Comparison of ENCODE assay signal across 8 mouse cellular contexts in the genomic region with DNA sequence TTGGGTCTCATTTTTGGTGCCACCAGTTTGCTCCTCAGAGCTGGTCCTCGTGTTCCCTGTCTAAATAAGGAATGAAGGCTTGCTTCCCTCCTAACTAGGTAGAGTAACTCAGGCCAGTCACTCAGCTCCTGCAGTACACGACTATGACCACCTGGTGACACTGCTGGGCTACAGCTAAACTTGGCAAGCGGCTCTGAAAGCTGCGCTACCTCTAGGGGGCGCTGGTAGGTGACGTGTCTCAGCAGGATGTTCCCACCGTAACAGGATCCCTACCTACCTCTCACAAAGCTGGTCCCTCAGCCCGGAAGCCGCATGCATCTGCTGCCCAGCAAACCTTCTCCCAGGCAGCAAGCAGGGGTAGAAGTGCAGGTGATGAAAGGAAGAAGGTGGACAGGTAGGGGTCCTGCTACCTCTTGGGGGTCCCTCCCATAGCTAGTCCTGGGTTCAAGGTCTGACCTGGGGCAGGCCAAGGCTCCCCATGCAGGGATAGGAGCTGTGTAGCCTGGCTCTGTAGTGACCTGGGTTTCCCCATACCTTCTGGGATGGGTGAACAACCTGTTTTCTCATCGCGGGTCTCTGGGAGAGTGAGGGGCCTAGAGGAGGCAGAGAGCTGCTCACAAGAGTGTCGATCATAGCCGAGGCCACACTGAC. TPM values are rescaled to one million over a fixed set of nuclear protein-coding genes. Genes with fewer than 3 reads are reported as not detected.
DNase-seq lines count a peak whose midpoint lies in the region; ATAC-seq and TF ChIP-seq lines count a peak whose summit lies in the region.

No protein-coding gene starts in this region.

- WGBS in lung, embryonic 14.5 days: 27% methylated on average over 13 of the region's 13 CpGs

- no peak overlapping the region for H3K4me3 ChIP-seq in MEL (ENCODE audit: control insufficient read depth in 1 of 2, insufficient read depth in 1 of 2, low read depth in 2 of 2, low read length in 2 of 2)
- no peak overlapping the region for H3K4me3 ChIP-seq in layer of hippocampus, adult 2 months
- no peak overlapping the region for H3K4me3 ChIP-seq in lung, embryonic 14.5 days (ENCODE audit: low read depth, low read length)

- no peak overlapping the region for H3K27ac ChIP-seq in MEL (ENCODE audit: control insufficient read depth, low read depth, low read length)
- no peak overlapping the region for H3K27ac ChIP-seq in layer of hippocampus, adult 2 months
- no peak overlapping the region for H3K27ac ChIP-seq in lung, embryonic 14.5 days (ENCODE audit: low read depth)

- H3K4me1 ChIP-seq in MEL (ENCODE audit: control insufficient read depth in 1 of 2, insufficient read depth in 2 of 2, low read length in 2 of 2): no peaks in the 10 kb centered on the region
- no peaks in the 10 kb centered on the region for H3K4me1 ChIP-seq in lung, embryonic 14.5 days (ENCODE audit: insufficient read depth)

- no peaks in the 10 kb centered on the region; a peak in 1 of 4 replicates for H3K27me3 ChIP-seq in MEL (ENCODE audit: control insufficient read depth in 1 of 2, insufficient read depth in 2 of 2, low read length in 2 of 2)
- no peaks in the 10 kb centered on the region for H3K27me3 ChIP-seq in lung, embryonic 14.5 days (ENCODE audit: insufficient read depth, low read length)

- peak; percentile 98 for TF ChIP-seq RAD21 in MEL (IDR thresholded peaks at IDR 0.05; ENCODE audit: low read depth, low read length)

- DNase-seq in MEL (ENCODE audit: low read depth, low spot score): peak; percentile 94
- peak; percentile 70 for DNase-seq in cerebellum, adult 11-12 months
- peak; percentile 93 for DNase-seq in forelimb bud, embryonic 11.5 days (ENCODE audit: low read depth, low spot score)
- peak; percentile 94 for DNase-seq in heart, postnatal 4 days
- peak; percentile 79 to 91 for DNase-seq in layer of hippocampus, adult 2 months (ENCODE audit: low spot score in 2 of 2)
- DNase-seq in lung, embryonic 14.5 days: peak; percentile 96
- DNase-seq in ovary, postnatal 14 days (ENCODE audit: low spot score): peak; percentile 86
- DNase-seq in thymus, postnatal 0 days (ENCODE audit: low spot score): peak; percentile 94

- TF ChIP-seq CTCF in MEL (IDR thresholded peaks at IDR 0.05 in 2 of 3, conservative IDR thresholded peaks at IDR 0.05 in 1 of 3; ENCODE audit: control insufficient read depth in 1 of 3, insufficient read depth in 1 of 3, low read depth in 2 of 3, low read length in 3 of 3, poor library complexity in 1 of 3, severe bottlenecking in 1 of 3): peak in 2 of 3 experiments; percentile 100
- TF ChIP-seq CTCF in layer of hippocampus, adult 2 months (conservative IDR thresholded peaks at IDR 0.05): peak; percentile 100
- TF ChIP-seq CTCF in lung, embryonic 14.5 days (IDR thresholded peaks at IDR 0.05; ENCODE audit: low read depth): peak; percentile 100

- H3K9ac ChIP-seq in MEL (ENCODE audit: control insufficient read depth, low read depth, low read length, poor library complexity, severe bottlenecking): no peak overlapping the region
- no peak overlapping the region for H3K9ac ChIP-seq in lung, embryonic 14.5 days

- peak; percentile 61; the same call in 1 of the 2 replicates for ATAC-seq in lung, embryonic 14.5 days (ENCODE audit: insufficient read depth)

- H3K4me2 ChIP-seq in lung, embryonic 14.5 days: no peak overlapping the region

- H3K9me3 ChIP-seq in MEL (replicated peaks; ENCODE audit: insufficient read depth, low read length): no peaks in the 10 kb centered on the region
- no peaks in the 10 kb centered on the region for H3K9me3 ChIP-seq in lung, embryonic 14.5 days (ENCODE audit: low read depth, low read length)

- H3K36me3 ChIP-seq in MEL (ENCODE audit: control insufficient read depth in 1 of 2, insufficient read depth in 2 of 2, low read length in 2 of 2): no peaks in the 10 kb centered on the region
- 0 out of 2 replicates have a peak, but pooled peaks cover 3% of the 10 kb centered on the region for H3K36me3 ChIP-seq in lung, embryonic 14.5 days (ENCODE audit: insufficient read depth)

- no peak for TF ChIP-seq POLR2A in MEL (IDR thresholded peaks at IDR 0.05; ENCODE audit: control insufficient read depth in 1 of 2, insufficient read depth in 1 of 2, low read depth in 1 of 2, low read length in 2 of 2, poor library complexity in 1 of 2)

- no peaks in the 10 kb centered on the region for H3K79me2 ChIP-seq in MEL (ENCODE audit: control insufficient read depth, insufficient read depth, low read length, poor library complexity)

- TF ChIP-seq EP300 in MEL (IDR thresholded peaks at IDR 0.05; ENCODE audit: low read depth in 1 of 2, low read length in 2 of 2): no peak

TF ChIP-seq in MEL, 35 proteins besides CTCF, POLR2A, EP300 and RAD21 (continues in another document):
- TF ChIP-seq MEF2A (IDR thresholded peaks at IDR 0.05; ENCODE audit: extremely low read depth, insufficient replicate concordance, low read depth, low read length, poor library complexity, severe bottlenecking): no peak
- TF ChIP-seq BHLHE40 (IDR thresholded peaks at IDR 0.05; ENCODE audit: borderline replicate concordance, low read depth, low read length): peak; percentile 44; the same call in 1 of the 2 replicates
- peak; percentile 15; the same call in 1 of the 2 replicates for TF ChIP-seq MAX (IDR thresholded peaks at IDR 0.05; ENCODE audit: low read length)
- no peak for TF ChIP-seq CHD1 (IDR thresholded peaks at IDR 0.05; ENCODE audit: low read depth, low read length)
- peak; percentile 60; the same call in 1 of the 2 replicates for TF ChIP-seq ELF1 (IDR thresholded peaks at IDR 0.05; ENCODE audit: low read depth, low read length)
- TF ChIP-seq MXI1 (IDR thresholded peaks at IDR 0.05; ENCODE audit: low read depth, low read length): 0 out of 2 replicates have a peak, but pooled peaks have one; percentile 6
- TF ChIP-seq MAFK (IDR thresholded peaks at IDR 0.05; ENCODE audit: borderline replicate concordance, low read depth, low read length): no peak
- peak; percentile 51; the same call in 1 of the 2 replicates for TF ChIP-seq SIN3A (IDR thresholded peaks at IDR 0.05; ENCODE audit: low read length)
- no peak for TF ChIP-seq GABPA (IDR thresholded peaks at IDR 0.05; ENCODE audit: low read depth, low read length)
- no peak for TF ChIP-seq POLR2AphosphoS2 (IDR thresholded peaks at IDR 0.05; ENCODE audit: low read length)
- peak; percentile 96 for TF ChIP-seq SMC3 (IDR thresholded peaks at IDR 0.05; ENCODE audit: low read depth, low read length)
- TF ChIP-seq USF1 (IDR thresholded peaks at IDR 0.05; ENCODE audit: low read depth, low read length): no peak
- TF ChIP-seq HCFC1 (IDR thresholded peaks at IDR 0.05; ENCODE audit: low read depth, low read length): peak; percentile 64
- no peak for TF ChIP-seq ETS1 (IDR thresholded peaks at IDR 0.05; ENCODE audit: low read depth, low read length)
- no peak for TF ChIP-seq CHD2 (IDR thresholded peaks at IDR 0.05; ENCODE audit: low read length)
- TF ChIP-seq ZMIZ1 (IDR thresholded peaks at IDR 0.05; ENCODE audit: low read depth, low read length): no peak
- peak; percentile 81 for TF ChIP-seq JUND (IDR thresholded peaks at IDR 0.05; ENCODE audit: low read depth, low read length)

RNA-seq across cellular contexts. Expression of gene Ewsr1, which starts 16.0 kb away (rescaled TPM):
- total RNA-seq in MEL (2012; rRNA removed): 435 and 452 TPM in 2 replicates
- polyA plus RNA-seq in MEL (2012; ENCODE audit: insufficient read depth in 1 of 2, insufficient read length in 2 of 2, low read depth in 1 of 2, low replicate concordance in 2 of 2, missing spikeins in 1 of 2): 1,000 to 10,000 TPM in 1 of 2 experiments, 100 to 1,000 TPM in 1; 570 to 1,336 TPM
- 100 to 1,000 TPM; 247 to 254 TPM for total RNA-seq in heart, postnatal 4 days (2021)
- 100 to 1,000 TPM; 333 to 394 TPM for total RNA-seq in layer of hippocampus, adult 2 months (2021)
- 398 and 449 TPM in 2 replicates for polyA plus RNA-seq in lung, embryonic 14.5 days (2014; fragmentation: Nextera tagmentation; extraction: Ambion mirVana)
- 501 and 565 TPM in 2 replicates for polyA plus RNA-seq in thymus, postnatal 0 days (2015; fragmentation: Nextera tagmentation; extraction: Ambion mirVana)

RNA-seq across cellular contexts. Expression of gene Rhbdd3, which starts 16.3 kb away (rescaled TPM):
- 35.9 TPM in 2 replicates for total RNA-seq in MEL (2012; rRNA removed)
- 10 to 100 TPM in 1 of 2 experiments, not detected in 1; 55.7 TPM for polyA plus RNA-seq in MEL (2012; ENCODE audit: insufficient read depth in 1 of 2, insufficient read length in 2 of 2, low read depth in 1 of 2, low replicate concordance in 2 of 2, missing spikeins in 1 of 2)
- 10 to 100 TPM; 19.4 to 20.6 TPM for total RNA-seq in heart, postnatal 4 days (2021)
- total RNA-seq in layer of hippocampus, adult 2 months (2021): 10 to 100 TPM; 19.7 to 19.8 TPM
- polyA plus RNA-seq in lung, embryonic 14.5 days (2014; fragmentation: Nextera tagmentation; extraction: Ambion mirVana): 27.9 and 29.9 TPM in 2 replicates
- polyA plus RNA-seq in thymus, postnatal 0 days (2015; fragmentation: Nextera tagmentation; extraction: Ambion mirVana): 17.9 and 19.8 TPM in 2 replicates

RNA-seq across cellular contexts. Expression of gene Emid1, which starts 37.0 kb away (rescaled TPM):
- 0.15 TPM in 1 of 2 replicates, not detected in the other for total RNA-seq in MEL (2012; rRNA removed)
- polyA plus RNA-seq in MEL (2012; ENCODE audit: insufficient read depth in 1 of 2, insufficient read length in 2 of 2, low read depth in 1 of 2, low replicate concordance in 2 of 2, missing spikeins in 1 of 2): under 1 TPM in 1 of 2 experiments, not detected in 1; 0.10 TPM
- 1 to 10 TPM; 4.4 to 4.7 TPM for total RNA-seq in heart, postnatal 4 days (2021)
- 1 to 10 TPM; 4.2 to 4.9 TPM for total RNA-seq in layer of hippocampus, adult 2 months (2021)
- 50.7 and 52.1 TPM in 2 replicates for polyA plus RNA-seq in lung, embryonic 14.5 days (2014; fragmentation: Nextera tagmentation; extraction: Ambion mirVana)
- 46.1 and 51.0 TPM in 2 replicates for polyA plus RNA-seq in thymus, postnatal 0 days (2015; fragmentation: Nextera tagmentation; extraction: Ambion mirVana)

RNA-seq across cellular contexts. Expression of gene Gas2l1, which starts 49.9 kb away (rescaled TPM):
- total RNA-seq in MEL (2012; rRNA removed): 41.1 and 43.9 TPM in 2 replicates
- 10 to 100 TPM in 1 of 2 experiments, not detected in 1; 89.0 TPM for polyA plus RNA-seq in MEL (2012; ENCODE audit: insufficient read depth in 1 of 2, insufficient read length in 2 of 2, low read depth in 1 of 2, low replicate concordance in 2 of 2, missing spikeins in 1 of 2)
- total RNA-seq in heart, postnatal 4 days (2021): 10 to 100 TPM; 20.3 to 22.1 TPM
- total RNA-seq in layer of hippocampus, adult 2 months (2021): 10 to 100 TPM; 93.6 to 97.7 TPM
- 33.2 and 36.3 TPM in 2 replicates for polyA plus RNA-seq in lung, embryonic 14.5 days (2014; fragmentation: Nextera tagmentation; extraction: Ambion mirVana)
- 12.0 and 12.2 TPM in 2 replicates for polyA plus RNA-seq in thymus, postnatal 0 days (2015; fragmentation: Nextera tagmentation; extraction: Ambion mirVana)

RNA-seq across cellular contexts. Expression of gene Rasl10a, which starts 57.1 kb away (rescaled TPM):
- 0.23 TPM in 1 of 2 replicates, not detected in the other for total RNA-seq in MEL (2012; rRNA removed)
- 1 to 10 TPM in 1 of 2 experiments, not detected in 1; 1.3 TPM for polyA plus RNA-seq in MEL (2012; ENCODE audit: insufficient read depth in 1 of 2, insufficient read length in 2 of 2, low read depth in 1 of 2, low replicate concordance in 2 of 2, missing spikeins in 1 of 2)
- 1 to 10 TPM in 1 of 2 experiments, under 1 TPM in 1; 0.41 to 1.0 TPM for total RNA-seq in heart, postnatal 4 days (2021)
- 10 to 100 TPM; 87.7 to 95.3 TPM for total RNA-seq in layer of hippocampus, adult 2 months (2021)
- polyA plus RNA-seq in lung, embryonic 14.5 days (2014; fragmentation: Nextera tagmentation; extraction: Ambion mirVana): 0.75 and 0.78 TPM in 2 replicates
- 4.2 and 5.9 TPM in 2 replicates for polyA plus RNA-seq in thymus, postnatal 0 days (2015; fragmentation: Nextera tagmentation; extraction: Ambion mirVana)
